Mouse (Mus musculus): ENCODE measurements around the gene Efcab9. TPM values are rescaled to one million over a fixed set of nuclear protein-coding genes. Genes with fewer than 3 reads are reported as not detected.
A peak's percentile ranks its signal among the peaks of the same experiment; 100 is the strongest.

Gene Efcab9
- polyA plus RNA-seq, 1 experiment from 2014 or later, result 0.87 TPM

DNA sequence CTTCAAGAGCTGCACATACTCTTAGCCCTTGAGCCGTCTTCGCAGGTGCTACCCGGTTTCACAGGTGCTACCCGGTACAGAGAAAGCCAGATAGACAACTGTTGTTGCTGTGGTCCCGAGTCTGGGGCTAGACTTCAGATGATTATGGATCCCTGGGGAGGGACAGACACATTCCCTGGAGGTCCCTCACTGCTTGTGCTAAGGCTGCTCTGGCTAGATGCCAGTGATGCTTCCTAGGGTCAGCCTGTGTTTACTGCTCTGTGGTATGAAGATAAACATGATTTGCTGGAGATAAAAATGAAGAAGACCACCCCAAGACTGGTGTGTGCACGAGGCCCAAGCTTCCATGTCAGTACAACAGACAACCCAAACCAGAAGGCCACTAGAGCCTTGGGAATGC lies 12.2 kb upstream of the Efcab9 start:
- H3K36me3 ChIP-seq (ENCODE audit: control insufficient read depth, insufficient read depth, low read length), result no peaks in the 10 kb centered on the region
- H3K9me3 ChIP-seq (replicated peaks; ENCODE audit: control insufficient read depth, low read length), result no peaks in the 10 kb centered on the region
- no peak overlapping the region for H3K27ac ChIP-seq (ENCODE audit: low read length)
- H3K9ac ChIP-seq (ENCODE audit: low read length), result no peak overlapping the region
- no peaks in the 10 kb centered on the region for H3K27me3 ChIP-seq (ENCODE audit: control insufficient read depth, insufficient read depth, low read length)
- ATAC-seq (ENCODE audit: insufficient read depth, low FRiP score), result no peak
- H3K4me2 ChIP-seq (ENCODE audit: low read depth, low read length), result no peak overlapping the region
- peaks cover 16% of the 10 kb centered on the region for H3K4me1 ChIP-seq (ENCODE audit: control insufficient read depth, insufficient read depth, low read length)
- WGBS, result 79% methylated on average over 6 of the region's 6 CpGs
- H3K4me3 ChIP-seq (replicated peaks; ENCODE audit: low read length), result no peak overlapping the region

DNA sequence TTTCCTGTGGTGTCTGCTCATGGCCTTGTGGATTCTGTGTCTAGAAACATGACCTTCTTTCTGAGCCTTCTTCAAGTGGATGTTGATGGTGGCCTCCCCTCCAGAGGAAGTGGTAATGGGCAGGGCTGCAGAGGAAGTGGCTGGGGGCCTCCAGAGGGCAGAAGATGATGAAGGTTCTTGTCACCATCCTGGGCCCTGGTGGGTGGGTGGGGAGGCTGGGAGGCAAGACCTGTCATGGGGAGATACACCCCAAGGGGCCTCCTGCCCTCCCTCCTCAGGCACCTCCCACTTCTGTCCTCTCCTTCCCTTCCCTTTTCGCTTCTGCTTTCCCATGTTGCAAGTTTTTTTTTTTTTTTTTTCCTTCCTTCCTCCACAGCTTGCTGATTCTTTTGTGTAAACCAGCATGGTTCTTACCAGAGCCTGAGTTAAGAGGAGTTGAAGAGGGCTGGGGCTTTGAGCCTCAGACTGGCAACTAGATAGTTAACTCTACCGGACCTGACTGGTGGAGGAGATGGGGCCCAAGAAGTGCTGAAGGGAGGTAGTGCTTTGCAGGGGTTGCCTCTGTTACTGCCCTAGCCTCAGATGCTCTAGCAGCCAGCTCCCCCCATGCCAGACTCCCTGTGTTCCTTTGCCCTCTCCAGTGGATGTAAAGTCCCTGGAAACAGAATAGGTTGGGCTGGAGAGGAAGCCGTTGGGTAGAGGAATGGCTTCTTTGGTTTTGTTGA lies 11.0 kb upstream of the Efcab9 start:
- H3K27me3 ChIP-seq (ENCODE audit: control insufficient read depth, insufficient read depth, low read length), result no peaks in the 10 kb centered on the region
- no peak overlapping the region for H3K4me2 ChIP-seq (ENCODE audit: low read depth, low read length)
- no peaks in the 10 kb centered on the region for H3K9me3 ChIP-seq (replicated peaks; ENCODE audit: control insufficient read depth, low read length)
- H3K9ac ChIP-seq (ENCODE audit: low read length), result no peak overlapping the region
- no peaks in the 10 kb centered on the region for H3K36me3 ChIP-seq (ENCODE audit: control insufficient read depth, insufficient read depth, low read length)
- peak overlapping the region; percentile 13; the same call in 1 of the 2 replicates for H3K27ac ChIP-seq (ENCODE audit: low read length)
- no peak overlapping the region for H3K4me3 ChIP-seq (replicated peaks; ENCODE audit: low read length)
- ATAC-seq (ENCODE audit: insufficient read depth, low FRiP score), result peak; percentile 57; the same call in 1 of the 2 replicates
- peaks cover 25% of the 10 kb centered on the region for H3K4me1 ChIP-seq (ENCODE audit: control insufficient read depth, insufficient read depth, low read length)
- 53% methylated on average over 3 of the region's 3 CpGs for WGBS

DNA sequence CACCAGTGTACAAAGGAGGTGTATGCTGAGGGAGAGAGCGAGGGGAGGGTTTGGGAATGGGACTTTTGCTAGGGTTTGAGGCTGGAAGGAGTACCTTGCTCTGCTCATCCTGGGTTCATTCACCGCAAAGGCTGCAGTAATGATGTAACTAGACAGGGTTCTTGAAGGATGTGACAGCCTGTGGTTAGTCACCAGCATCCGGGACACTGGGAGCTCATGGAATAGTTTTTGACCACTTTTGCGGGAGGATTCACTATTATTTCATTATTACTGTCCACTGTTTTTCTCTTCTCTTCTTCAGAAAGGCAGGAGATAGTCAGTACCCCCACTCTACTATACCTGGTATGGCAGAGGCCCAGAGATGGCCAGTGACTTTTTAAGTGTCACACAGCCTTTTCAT lies 10.3 kb upstream of the Efcab9 start:
- Histone ChIP-seq H3K4me3 (replicated peaks; ENCODE audit: low read length) (no peak overlapping the region), H3K4me1 (ENCODE audit: control insufficient read depth, insufficient read depth, low read length) (peaks cover 31% of the 10 kb centered on the region), H3K9ac (ENCODE audit: low read length) (no peak overlapping the region), H3K27ac (ENCODE audit: low read length) (peak overlapping the region; percentile 22), H3K9me3 (replicated peaks; ENCODE audit: control insufficient read depth, low read length) (no peaks in the 10 kb centered on the region), H3K36me3 (ENCODE audit: control insufficient read depth, insufficient read depth, low read length) (no peaks in the 10 kb centered on the region), H3K27me3 (ENCODE audit: control insufficient read depth, insufficient read depth, low read length) (no peaks in the 10 kb centered on the region), H3K4me2 (ENCODE audit: low read depth, low read length) (no peak overlapping the region)
- 85% methylated on average over 4 of the region's 4 CpGs for WGBS
- ATAC-seq (ENCODE audit: insufficient read depth, low FRiP score), result no peak

DNA sequence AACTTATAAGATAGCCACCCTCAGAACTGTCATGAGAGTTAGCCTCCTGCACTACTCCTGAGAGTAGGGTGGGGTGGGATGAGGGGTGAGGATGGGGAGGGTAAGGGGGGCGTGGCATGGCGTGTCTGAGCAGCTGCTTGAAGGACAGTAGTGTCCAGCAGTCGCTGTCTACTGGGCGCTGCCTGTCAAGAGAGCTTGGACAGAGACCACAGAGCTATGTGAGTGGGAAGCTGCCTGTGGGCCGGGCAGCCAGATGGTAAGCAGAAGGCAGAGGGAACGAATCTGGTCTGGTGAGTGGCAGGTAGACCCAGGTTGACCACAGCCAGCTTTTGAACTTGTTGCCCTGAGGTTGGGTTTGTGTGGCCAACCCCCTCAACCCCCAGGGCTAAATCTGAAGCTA lies 8.6 kb upstream of the Efcab9 start:
- H3K9ac ChIP-seq (ENCODE audit: low read length), result no peak overlapping the region
- H3K4me2 ChIP-seq (ENCODE audit: low read depth, low read length), result no peak overlapping the region
- no peaks in the 10 kb centered on the region for H3K27me3 ChIP-seq (ENCODE audit: control insufficient read depth, insufficient read depth, low read length)
- H3K27ac ChIP-seq (ENCODE audit: low read length), result no peak overlapping the region
- WGBS, result 70% methylated on average over 6 of the region's 6 CpGs
- H3K4me3 ChIP-seq (replicated peaks; ENCODE audit: low read length), result no peak overlapping the region
- H3K4me1 ChIP-seq (ENCODE audit: control insufficient read depth, insufficient read depth, low read length), result peaks cover 31% of the 10 kb centered on the region
- no peaks in the 10 kb centered on the region for H3K9me3 ChIP-seq (replicated peaks; ENCODE audit: control insufficient read depth, low read length)
- no peaks in the 10 kb centered on the region for H3K36me3 ChIP-seq (ENCODE audit: control insufficient read depth, insufficient read depth, low read length)
- no peak for ATAC-seq (ENCODE audit: insufficient read depth, low FRiP score)

DNA sequence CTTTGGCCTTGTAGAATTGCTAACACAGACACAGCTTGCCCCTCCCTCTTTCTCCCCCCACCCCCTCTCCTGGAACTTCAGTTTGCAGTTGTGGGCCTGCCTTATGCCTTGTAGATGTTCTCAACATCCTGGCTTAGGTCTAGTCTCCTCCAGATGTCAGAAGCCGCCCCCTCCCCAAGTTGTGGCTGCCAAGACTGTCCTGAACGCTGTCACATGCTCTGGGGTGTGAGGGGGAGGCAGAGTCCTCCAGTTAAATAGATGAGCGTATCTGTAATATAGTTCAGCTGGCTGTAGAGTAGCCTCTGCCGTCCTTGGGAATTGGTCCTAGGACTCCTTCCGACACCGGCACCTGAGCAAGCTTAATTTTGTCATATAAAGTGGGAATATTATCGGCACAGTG lies 7.8 kb upstream of the Efcab9 start:
- no peak overlapping the region for H3K4me2 ChIP-seq (ENCODE audit: low read depth, low read length)
- H3K27ac ChIP-seq (ENCODE audit: low read length), result no peak overlapping the region
- H3K36me3 ChIP-seq (ENCODE audit: control insufficient read depth, insufficient read depth, low read length), result no peaks in the 10 kb centered on the region
- ATAC-seq (ENCODE audit: insufficient read depth, low FRiP score), result no peak
- no peaks in the 10 kb centered on the region for H3K27me3 ChIP-seq (ENCODE audit: control insufficient read depth, insufficient read depth, low read length)
- H3K4me3 ChIP-seq (replicated peaks; ENCODE audit: low read length), result no peak overlapping the region
- no peaks in the 10 kb centered on the region for H3K9me3 ChIP-seq (replicated peaks; ENCODE audit: control insufficient read depth, low read length)
- WGBS, result 57% methylated on average over 7 of the region's 7 CpGs
- H3K4me1 ChIP-seq (ENCODE audit: control insufficient read depth, insufficient read depth, low read length), result peaks cover 31% of the 10 kb centered on the region
- H3K9ac ChIP-seq (ENCODE audit: low read length), result no peak overlapping the region

DNA sequence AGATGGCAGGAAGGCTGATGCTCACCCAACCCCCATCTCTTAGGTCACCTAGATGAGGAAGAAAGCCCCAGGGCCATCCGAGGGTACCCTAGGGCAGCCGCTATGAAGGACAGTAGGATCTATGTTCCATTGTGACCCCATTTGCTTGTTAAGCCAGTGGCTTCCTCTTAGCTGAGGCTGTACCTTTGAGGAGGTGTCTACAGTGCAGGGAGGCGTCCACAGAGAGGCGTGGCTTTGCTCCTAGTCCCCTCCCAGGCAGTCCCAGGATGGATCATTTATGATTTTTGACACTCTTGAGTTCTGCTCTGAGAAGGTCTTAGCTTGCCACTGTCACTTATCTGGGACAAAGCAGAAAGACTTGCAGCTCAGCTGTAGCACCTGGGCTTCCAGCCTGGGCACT lies 7.0 kb upstream of the Efcab9 start:
- no peak for ATAC-seq (ENCODE audit: insufficient read depth, low FRiP score)
- WGBS, result 88% methylated on average over 4 of the region's 4 CpGs
- Histone ChIP-seq H3K4me3 (replicated peaks; ENCODE audit: low read length) (no peak overlapping the region), H3K4me2 (ENCODE audit: low read depth, low read length) (no peak overlapping the region), H3K27me3 (ENCODE audit: control insufficient read depth, insufficient read depth, low read length) (no peaks in the 10 kb centered on the region), H3K9ac (ENCODE audit: low read length) (no peak overlapping the region), H3K4me1 (ENCODE audit: control insufficient read depth, insufficient read depth, low read length) (peaks cover 34% of the 10 kb centered on the region), H3K27ac (ENCODE audit: low read length) (peak overlapping the region; percentile 47), H3K9me3 (replicated peaks; ENCODE audit: control insufficient read depth, low read length) (no peaks in the 10 kb centered on the region), H3K36me3 (ENCODE audit: control insufficient read depth, insufficient read depth, low read length) (no peaks in the 10 kb centered on the region)

DNA sequence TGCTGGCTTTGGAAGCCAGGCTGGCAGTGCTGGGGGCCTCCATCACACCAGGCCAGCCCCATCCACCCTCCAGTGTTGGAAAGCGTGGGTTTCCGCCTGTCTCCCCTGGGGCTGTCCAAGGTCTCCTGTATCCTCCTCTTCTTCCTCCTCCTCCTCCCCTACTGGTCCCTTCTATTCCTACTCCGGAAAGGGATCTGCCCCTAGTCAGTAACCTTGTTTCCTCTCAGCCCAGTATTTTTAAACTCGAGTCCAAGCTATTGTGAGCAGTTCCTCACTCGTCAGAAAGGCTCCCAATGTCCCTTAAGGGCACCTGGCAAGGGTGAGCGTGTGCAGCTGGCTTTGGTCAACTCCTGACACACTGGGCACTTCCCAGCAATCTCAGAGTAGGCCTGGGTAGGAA lies 6.6 kb upstream of the Efcab9 start:
- no peak; the same call in 1 of the 2 replicates for ATAC-seq (ENCODE audit: insufficient read depth, low FRiP score)
- Histone ChIP-seq H3K27me3 (ENCODE audit: control insufficient read depth, insufficient read depth, low read length) (no peaks in the 10 kb centered on the region), H3K4me1 (ENCODE audit: control insufficient read depth, insufficient read depth, low read length) (peaks cover 38% of the 10 kb centered on the region), H3K27ac (ENCODE audit: low read length) (peak overlapping the region; percentile 47), H3K9ac (ENCODE audit: low read length) (peak overlapping the region; percentile 9; the same call in 1 of the 2 replicates), H3K4me2 (ENCODE audit: low read depth, low read length) (no peak overlapping the region), H3K9me3 (replicated peaks; ENCODE audit: control insufficient read depth, low read length) (no peaks in the 10 kb centered on the region), H3K36me3 (ENCODE audit: control insufficient read depth, insufficient read depth, low read length) (no peaks in the 10 kb centered on the region), H3K4me3 (replicated peaks; ENCODE audit: low read length) (no peak overlapping the region)
- WGBS, result 66% methylated on average over 6 of the region's 6 CpGs

DNA sequence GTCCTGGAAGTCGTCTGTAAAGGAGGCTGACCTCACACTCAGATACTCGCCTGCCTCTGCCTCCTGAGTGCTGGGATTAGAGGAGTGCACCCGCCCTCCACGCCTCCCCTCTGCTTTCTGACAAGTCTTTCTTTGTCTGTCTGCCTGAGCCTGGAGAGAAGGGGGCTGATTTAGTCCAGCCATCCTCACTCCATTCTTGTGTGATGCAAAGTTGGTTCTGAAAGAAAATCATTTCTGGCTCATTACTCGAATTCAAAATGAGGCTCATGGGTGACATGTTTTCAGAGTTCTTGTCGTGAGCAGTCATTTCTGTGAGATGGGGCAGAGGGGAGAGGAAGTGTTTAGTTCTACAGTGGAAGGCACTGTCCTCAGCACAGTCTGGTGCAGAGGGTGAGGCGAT lies 5.1 kb upstream of the Efcab9 start:
- H3K27me3 ChIP-seq (ENCODE audit: control insufficient read depth, insufficient read depth, low read length), result no peaks in the 10 kb centered on the region
- no peaks in the 10 kb centered on the region for H3K9me3 ChIP-seq (replicated peaks; ENCODE audit: control insufficient read depth, low read length)
- H3K4me1 ChIP-seq (ENCODE audit: control insufficient read depth, insufficient read depth, low read length), result peaks cover 38% of the 10 kb centered on the region
- no peak overlapping the region for H3K27ac ChIP-seq (ENCODE audit: low read length)
- H3K36me3 ChIP-seq (ENCODE audit: control insufficient read depth, insufficient read depth, low read length), result no peaks in the 10 kb centered on the region
- ATAC-seq (ENCODE audit: insufficient read depth, low FRiP score), result no peak
- no peak overlapping the region for H3K4me2 ChIP-seq (ENCODE audit: low read depth, low read length)
- no peak overlapping the region for H3K4me3 ChIP-seq (replicated peaks; ENCODE audit: low read length)
- 62% methylated on average over 7 of the region's 7 CpGs for WGBS
- no peak overlapping the region for H3K9ac ChIP-seq (ENCODE audit: low read length)

DNA sequence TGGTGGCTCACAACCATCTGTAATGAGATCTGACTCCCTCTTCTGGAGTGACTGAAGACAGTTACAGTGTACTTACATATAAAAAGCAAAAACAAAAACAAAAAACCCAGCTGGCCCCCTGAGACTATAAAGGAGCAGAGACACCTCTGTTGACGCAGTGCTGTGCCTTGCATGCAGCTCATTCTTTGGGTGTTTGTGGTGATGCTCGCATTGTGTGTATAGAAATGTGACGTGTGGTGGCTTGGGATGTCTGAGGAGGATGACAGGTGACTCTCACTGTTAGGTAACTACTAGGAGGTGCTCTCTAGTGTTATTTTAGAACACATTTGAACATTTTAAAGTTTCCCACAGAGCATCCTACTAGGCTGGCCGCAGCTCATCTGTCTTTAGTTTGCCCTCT lies 3.8 kb upstream of the Efcab9 start:
- no peak overlapping the region for H3K4me3 ChIP-seq (replicated peaks; ENCODE audit: low read length)
- H3K27me3 ChIP-seq (ENCODE audit: control insufficient read depth, insufficient read depth, low read length), result no peaks in the 10 kb centered on the region
- H3K4me1 ChIP-seq (ENCODE audit: control insufficient read depth, insufficient read depth, low read length), result peaks cover 38% of the 10 kb centered on the region
- no peak overlapping the region for H3K9ac ChIP-seq (ENCODE audit: low read length)
- H3K36me3 ChIP-seq (ENCODE audit: control insufficient read depth, insufficient read depth, low read length), result no peaks in the 10 kb centered on the region
- H3K9me3 ChIP-seq (replicated peaks; ENCODE audit: control insufficient read depth, low read length), result no peaks in the 10 kb centered on the region
- ATAC-seq (ENCODE audit: insufficient read depth, low FRiP score), result no peak
- no peak overlapping the region for H3K27ac ChIP-seq (ENCODE audit: low read length)
- no peak overlapping the region for H3K4me2 ChIP-seq (ENCODE audit: low read depth, low read length)
- 91% methylated on average over 4 of the region's 4 CpGs for WGBS

Data from stomach, embryonic 16.5 days (tissue).